8 mouse cellular contexts compared by ENCODE assay signal in genomic region chr4:126741448-126741847, GRCm38 (mm10). TPM values are rescaled to one million over a fixed set of nuclear protein-coding genes. Genes with fewer than 3 reads are reported as not detected.
DNase-seq lines count a peak whose midpoint lies in the region; ATAC-seq lines count a peak whose summit lies in the region.

No protein-coding gene starts in this region.

- peak; percentile 54; the same call in 1 of the 2 replicates for ATAC-seq in intestine, embryonic 15.5 days

- WGBS in intestine, embryonic 15.5 days, result 3% methylated on average over 12 of the region's 12 CpGs

- H3K4me2 ChIP-seq in intestine, embryonic 15.5 days (replicated peaks), result no peak overlapping the region; the same call in 1 of the 2 replicates

- peaks cover 29% of the 10 kb centered on the region for H3K27me3 ChIP-seq in intestine, embryonic 15.5 days (replicated peaks)

- H3K9ac ChIP-seq in intestine, embryonic 15.5 days, result no peak overlapping the region

- H3K4me1 ChIP-seq in intestine, embryonic 15.5 days (replicated peaks), result no peaks in the 10 kb centered on the region

- H3K27ac ChIP-seq in intestine, embryonic 15.5 days, result no peak overlapping the region

- no peak overlapping the region for H3K4me3 ChIP-seq in intestine, embryonic 15.5 days (replicated peaks)

- intact Hi-C loops in gastrocnemius, postnatal 14 days (cut with DNase I; ENCODE audit: low total_unique reads), result loop anchor here (5.0 kb wide), 1 partner anchor 139 kb away; no protein-coding TSS in a partner anchor
- intact Hi-C loops in left cerebral cortex, postnatal 25 days (cut with DNase I), result loop anchor here (1.0 kb wide), 3 partner anchors 109 to 185 kb away; partner anchors contain the start of gene Clspn

- no peaks in the 10 kb centered on the region for H3K9me3 ChIP-seq in intestine, embryonic 15.5 days

- DNase-seq in ovary, adult 18-20 months (ENCODE audit: low spot score), result peak; percentile 36
- no peak for DNase-seq in ovary, postnatal 10 days (ENCODE audit: low spot score)
- DNase-seq in embryo, embryonic 10 days (ENCODE audit: low spot score), result peak; percentile 86
- peak; percentile 67 for DNase-seq in gastrocnemius, postnatal 14 days
- peak; percentile 86 to 92 for DNase-seq in left cerebral cortex, postnatal 25 days (ENCODE audit: low spot score in 2 of 2)
- DNase-seq in mesoderm, embryonic 11.5 days (ENCODE audit: low read depth, low spot score), result peak; percentile 83
- DNase-seq in skeletal muscle tissue, adult 2 months (ENCODE audit: low read depth, low spot score), result peak; percentile 54

- peaks cover 17% of the 10 kb centered on the region for H3K36me3 ChIP-seq in intestine, embryonic 15.5 days

RNA-seq across cellular contexts. Expression of gene Tfap2e, which starts 5.4 kb away (rescaled TPM):
- total RNA-seq in gastrocnemius, postnatal 14 days (2021), result not detected
- polyA plus RNA-seq in intestine, embryonic 15.5 days (2015; fragmentation: Nextera tagmentation; extraction: Ambion mirVana), result not detected in 2 replicates
- not detected for total RNA-seq in left cerebral cortex, postnatal 25 days (2021)

RNA-seq across cellular contexts. Expression of gene Ncdn, which starts 11.8 kb away (rescaled TPM):
- total RNA-seq in gastrocnemius, postnatal 14 days (2021), result 10 to 100 TPM in 1 of 2 experiments, 1 to 10 TPM in 1; 7.4 to 10.6 TPM
- 27.3 TPM in 2 replicates for polyA plus RNA-seq in intestine, embryonic 15.5 days (2015; fragmentation: Nextera tagmentation; extraction: Ambion mirVana)
- 100 to 1,000 TPM; 920 to 932 TPM for total RNA-seq in left cerebral cortex, postnatal 25 days (2021)

RNA-seq across cellular contexts. Expression of gene AU040320, which starts 11.9 kb away (rescaled TPM):
- total RNA-seq in gastrocnemius, postnatal 14 days (2021), result 10 to 100 TPM; 21.7 to 24.3 TPM
- 29.3 and 30.4 TPM in 2 replicates for polyA plus RNA-seq in intestine, embryonic 15.5 days (2015; fragmentation: Nextera tagmentation; extraction: Ambion mirVana)
- 10 to 100 TPM; 51.5 to 65.0 TPM for total RNA-seq in left cerebral cortex, postnatal 25 days (2021)

Comparison
In these comparisons a context has a peak if more than half of its experiments do, and no peak if none do; other contexts are left out.
1. RNA of gene Ncdn, which starts 11.8 kb away (total RNA-seq): 920 to 932 TPM in left cerebral cortex, postnatal 25 days; 7.4 to 10.6 TPM in gastrocnemius, postnatal 14 days; every median in the first group is over 10 times any median in the second.